Mouse (Mus musculus) thymus, postnatal 0 days (tissue): ENCODE results near the gene Acap3. TPM values are rescaled to one million over a fixed set of nuclear protein-coding genes. Genes with fewer than 3 reads are reported as not detected.

Experiments used
- DNase-seq: peaks from one replicate; pipeline ENCODE4 v3.0.0-alpha.2; 2015; ENCODE audit warnings: low spot score
- polyA plus RNA-seq: library from polyadenylated mRNA; unstranded; fragments of >200 nt; fragmentation: Nextera tagmentation; extraction: Ambion mirVana; gene quantifications from 2 replicates; pipeline ENCODE4 v1.2.1, GENCODE M21; 2015

Gene Acap3
- polyA plus RNA-seq, result 9.7 and 11.6 TPM in 2 replicates

- peak; percentile 97 for DNase-seq
Measured at GRCm38 (mm10) chr4:155891551-155892001, at the start of gene Acap3, which contains the start of gene Pusl1. Gene Acap3, plus strand, starts transcription at chr4:155891822. Gene Pusl1, minus strand, starts transcription at chr4:155891781.

- DNase-seq, result no peak
Measured at GRCm38 (mm10) chr4:155843231-155843630, 48.4 kb upstream of the Acap3 start.

GRCm38 (mm10) chr4:155846871-155847578 is 44.6 kb upstream of the Acap3 start, which contains the start of gene Dvl1:
Gene Dvl1, plus strand, starts transcription at chr4:155847402.
- DNase-seq, result peak; percentile 93

- DNase-seq, result peak; percentile 50
Measured at GRCm38 (mm10) chr4:155847591-155848352, 43.9 kb upstream of the Acap3 start.

DNA sequence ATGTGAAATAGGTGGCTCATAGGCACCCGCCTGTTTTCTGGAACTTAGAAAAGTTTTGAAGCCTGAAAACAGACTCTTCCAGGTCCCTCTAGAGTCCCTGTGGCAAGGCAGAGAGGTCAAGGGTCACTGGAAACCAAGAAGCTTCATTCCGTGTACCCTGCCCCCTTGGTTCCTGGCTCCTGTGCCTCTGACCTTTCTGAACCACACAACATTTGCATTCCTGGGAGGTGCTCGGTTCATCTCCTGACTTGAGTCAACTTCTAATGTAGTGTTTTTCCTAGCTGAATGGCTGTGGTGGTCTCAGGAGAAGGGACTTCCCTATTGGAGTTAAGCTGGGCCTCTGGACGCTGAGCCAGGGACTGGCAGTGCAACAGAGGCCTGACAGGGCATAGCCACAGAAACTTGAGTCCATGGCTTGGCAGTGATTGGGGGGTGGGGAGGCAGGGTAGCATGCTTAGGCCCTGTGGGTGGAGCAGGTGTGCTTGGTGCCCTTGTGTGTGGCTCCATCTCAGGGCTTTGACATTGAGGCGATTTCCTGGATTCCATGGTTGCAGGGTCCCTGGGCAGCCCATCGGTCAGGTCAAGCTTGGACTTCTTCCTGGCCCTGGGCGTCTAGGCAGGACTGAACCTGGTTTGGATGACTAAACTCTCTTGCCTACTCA is 43.1 kb upstream of the Acap3 start:
- DNase-seq, result no peak

DNA sequence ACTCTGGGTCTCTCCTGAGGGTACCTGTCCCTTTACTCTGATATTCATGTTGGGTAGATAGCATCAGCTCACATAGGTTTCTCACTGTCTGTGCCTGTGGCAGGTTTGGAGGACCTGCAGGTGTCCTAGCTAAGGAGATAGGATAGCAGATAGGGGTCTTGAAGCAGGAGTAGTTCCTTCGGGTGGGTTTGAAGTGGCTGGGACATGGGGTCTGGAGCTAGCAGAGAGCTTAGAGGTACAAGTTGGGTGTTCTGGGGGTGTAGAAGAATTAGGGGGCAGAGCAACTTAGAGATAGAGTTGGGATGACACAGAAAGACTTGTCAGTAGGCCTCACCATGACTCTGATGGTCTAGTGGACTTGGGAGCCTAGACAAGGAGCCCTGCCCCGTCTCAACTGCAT is 42.2 kb upstream of the Acap3 start:
- no peak for DNase-seq

DNA sequence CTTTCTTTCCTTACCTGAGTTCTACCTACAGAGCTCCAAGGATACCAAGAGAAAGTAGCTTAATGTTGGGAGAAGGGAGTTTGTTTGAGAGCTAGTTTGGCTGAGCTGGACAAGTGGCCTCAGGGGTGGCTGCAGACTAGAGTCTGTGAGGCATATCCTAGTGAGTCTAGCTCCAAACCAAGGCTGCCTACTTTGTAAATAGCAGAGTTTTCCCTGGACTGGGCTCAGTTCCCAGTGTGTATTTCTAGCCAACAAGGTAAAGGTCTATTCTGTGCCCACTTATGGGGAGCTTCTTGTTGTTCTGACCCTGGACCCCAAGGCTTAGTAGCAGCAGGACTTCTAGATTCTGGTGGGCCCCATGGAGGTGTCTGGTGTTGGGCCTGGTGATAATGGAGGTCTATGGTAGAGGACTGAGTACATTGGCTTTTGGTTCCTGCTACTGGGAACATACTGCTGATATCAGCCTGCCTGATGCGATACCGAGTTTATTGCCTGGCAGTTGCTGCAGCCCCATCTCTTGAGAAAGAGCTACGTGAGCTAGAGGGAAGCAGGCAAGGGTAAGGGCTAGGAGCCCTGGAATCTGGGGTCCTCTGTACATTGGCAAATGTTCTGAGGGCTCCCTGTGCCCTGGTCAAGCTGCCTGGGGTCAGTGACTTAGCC is 41.7 kb upstream of the Acap3 start:
- DNase-seq, result no peak

DNA sequence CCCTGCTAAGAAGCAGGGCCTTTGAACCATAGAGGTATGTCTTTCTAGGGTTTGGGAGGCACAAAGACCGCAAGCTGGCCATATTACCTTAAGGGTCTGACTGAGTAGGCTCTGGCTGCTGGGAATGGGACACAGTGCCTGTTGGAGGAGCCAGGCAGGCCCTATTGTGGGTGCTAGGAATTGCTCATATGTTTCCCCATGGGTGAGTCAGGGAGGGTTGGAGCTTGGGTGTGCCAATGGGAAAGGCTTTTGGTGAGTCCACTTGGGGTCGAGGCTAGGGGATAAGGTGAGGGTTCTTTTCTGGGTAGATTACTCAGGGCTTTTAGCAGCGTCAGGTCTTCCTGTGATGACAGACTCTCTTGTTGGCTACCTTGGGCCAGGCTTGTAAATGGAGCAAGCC is 40.3 kb upstream of the Acap3 start:
- DNase-seq, result no peak

GRCm38 (mm10) chr4:155851951-155852411 is 39.6 kb upstream of the Acap3 start:
- no peak for DNase-seq

GRCm38 (mm10) chr4:155853421-155853820 is 38.2 kb upstream of the Acap3 start:
- no peak for DNase-seq

- no peak for DNase-seq
Measured at GRCm38 (mm10) chr4:155854991-155855390, 36.6 kb upstream of the Acap3 start.

DNA sequence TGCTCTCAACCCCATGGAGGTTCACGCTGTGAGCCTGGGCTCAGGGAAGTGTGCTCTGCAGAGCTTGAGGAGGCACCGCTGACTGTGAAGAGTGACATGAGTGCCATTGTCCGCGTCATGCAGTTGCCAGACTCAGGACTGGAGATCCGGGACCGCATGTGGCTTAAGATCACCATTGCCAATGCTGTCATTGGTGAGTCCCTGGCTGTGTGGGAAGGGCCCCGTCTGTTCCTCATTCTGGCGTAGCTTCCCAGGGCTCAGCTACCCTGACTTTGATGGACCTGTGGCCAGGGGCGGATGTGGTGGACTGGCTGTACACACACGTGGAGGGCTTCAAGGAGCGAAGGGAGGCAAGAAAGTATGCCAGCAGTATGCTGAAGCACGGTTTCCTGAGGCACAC is 35.6 kb upstream of the Acap3 start:
- no peak for DNase-seq

GRCm38 (mm10) chr4:155856881-155857280 is 34.7 kb upstream of the Acap3 start:
- no peak for DNase-seq

DNA sequence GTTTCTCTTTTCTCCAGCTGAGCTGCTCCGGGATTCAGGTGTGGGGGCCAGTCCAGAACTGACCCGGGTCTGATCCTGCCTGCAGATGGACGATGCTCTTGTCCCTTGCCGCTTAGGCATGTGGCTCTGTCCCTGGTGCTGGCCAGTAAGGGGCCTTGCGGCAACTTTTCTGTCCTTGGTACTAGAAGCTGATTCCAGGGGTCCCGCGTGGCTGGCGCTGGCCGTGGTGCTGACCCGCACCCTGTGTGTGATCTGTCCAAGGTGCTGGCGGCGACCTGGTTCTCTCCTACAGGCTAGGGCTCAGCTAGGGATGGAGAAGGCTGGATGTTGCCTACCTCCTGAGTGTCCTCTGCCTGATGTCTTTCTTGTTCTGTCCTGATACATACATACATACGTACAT is 32.3 kb upstream of the Acap3 start:
- DNase-seq, result peak; percentile 40

DNA sequence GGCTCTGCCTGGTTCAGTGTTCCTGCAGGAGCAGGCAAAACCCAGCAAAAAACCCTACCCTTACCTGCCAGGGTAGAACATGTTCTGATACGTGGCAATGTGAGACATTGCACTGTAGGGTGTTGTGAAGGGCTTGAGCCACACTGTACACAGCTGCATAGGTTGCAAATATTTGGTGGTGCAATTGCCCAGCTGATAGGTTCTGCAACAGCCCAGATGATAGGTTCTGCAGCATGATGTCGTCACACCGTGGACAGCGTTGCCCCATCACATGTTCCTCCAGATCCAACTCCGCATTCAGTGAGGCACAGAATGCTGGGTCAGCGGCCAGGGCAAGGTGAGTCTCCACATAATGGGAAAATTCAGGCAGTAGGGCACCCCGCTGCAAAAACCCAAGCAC is 29.8 kb upstream of the Acap3 start:
- DNase-seq, result no peak

DNA sequence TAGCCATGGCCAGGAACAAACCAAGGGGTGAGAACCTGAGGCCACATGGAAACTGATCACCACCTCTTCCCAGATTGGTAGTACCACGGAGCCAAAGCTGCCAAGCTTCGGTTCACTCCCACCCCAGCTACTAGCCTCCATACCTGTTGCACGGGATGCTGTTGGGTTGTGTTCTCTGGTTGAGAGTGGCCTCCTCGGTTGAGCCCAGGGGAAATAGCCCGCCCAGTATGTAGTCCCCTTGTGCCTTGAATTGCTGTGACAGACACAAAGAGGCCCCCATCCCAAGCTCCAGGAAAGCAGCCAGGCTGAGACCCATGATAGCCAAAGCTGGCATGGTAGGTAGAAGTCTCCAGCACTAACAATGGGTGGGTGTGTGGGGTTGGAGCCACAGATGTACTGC is 28.6 kb upstream of the Acap3 start, which contains the start of gene Tas1r3:
Tas1r3 (minus strand) TSS at position 362 of the 400 bp plus-strand sequence.
- no peak for DNase-seq

GRCm38 (mm10) chr4:155868614-155869298 is 22.9 kb upstream of the Acap3 start:
- no peak for DNase-seq

GRCm38 (mm10) chr4:155869317-155870033 is 22.1 kb upstream of the Acap3 start, which contains the start of the genes Cptp and Ints11:
Gene Cptp, minus strand, starts transcription at chr4:155869440.
Gene Ints11, plus strand, starts transcription at chr4:155869546.
- peak; percentile 95 for DNase-seq

DNA sequence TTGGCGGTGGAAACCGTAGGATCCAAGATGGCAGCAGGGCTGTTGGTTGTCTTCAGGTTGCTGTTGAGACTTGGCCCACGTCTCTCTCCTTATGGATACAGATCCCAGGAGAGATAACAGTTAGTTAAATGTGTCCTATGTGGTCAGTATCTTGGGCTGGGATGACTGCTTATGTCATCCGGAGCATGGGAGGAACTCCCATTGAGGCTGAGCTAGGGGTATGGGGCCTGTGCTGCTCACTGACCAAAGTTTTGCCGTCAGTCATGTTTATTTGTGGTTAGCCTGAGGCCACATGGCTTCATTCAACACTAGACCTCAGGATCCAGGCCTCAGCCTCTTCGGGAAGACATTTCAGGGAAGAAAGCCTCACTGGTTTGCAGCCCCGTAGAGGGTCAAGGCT is 20.2 kb upstream of the Acap3 start:
- DNase-seq, result no peak

GRCm38 (mm10) chr4:155883587-155883986 is 8.0 kb upstream of the Acap3 start:
- no peak for DNase-seq
